Mouse (Mus musculus): ENCODE measurements around the gene Xylt2.

DNA sequence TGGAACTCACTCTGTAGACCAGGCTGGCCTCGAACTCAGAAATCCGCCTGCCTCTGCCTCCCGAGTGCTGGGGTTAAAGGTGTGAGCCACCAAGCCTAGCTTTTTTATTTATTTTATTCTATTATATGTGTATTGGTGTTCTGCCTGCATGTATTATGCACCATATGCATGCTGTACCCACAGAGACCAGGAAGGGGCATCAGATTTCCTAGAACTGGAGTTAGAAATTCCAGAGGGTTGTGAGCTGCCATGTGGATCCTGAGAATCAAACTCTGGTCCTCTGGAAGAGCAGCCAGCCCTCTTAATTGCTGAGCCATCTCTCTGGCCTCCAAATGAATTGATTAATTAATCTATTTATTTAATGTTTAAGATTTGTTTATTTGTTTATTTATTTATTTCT is 22.1 kb upstream of the Xylt2 start:
- no peak for TF ChIP-seq POLR2A (IDR thresholded peaks at IDR 0.05; ENCODE audit: borderline replicate concordance, low read depth, low read length)
- TF ChIP-seq CTCF (IDR thresholded peaks at IDR 0.05; ENCODE audit: low read depth, low read length), result no peak
